Mouse (Mus musculus) urinary bladder, postnatal 25 days (tissue): ENCODE data around the gene Orai2.
"Not testable (repeated sequence)": the region's sequence is repeated elsewhere in the genome, so short reads cannot be mapped to it uniquely, and the experiment has no call there.

Source experiments
- DNase-seq: peaks from one replicate; pipeline ENCODE4 v3.0.0; 2022; ENCODE audit warnings: low spot score

The Orai2 gene

GRCm38 (mm10) chr5:136135571-136136291 lies 34.8 kb downstream of the Orai2 start, which contains the start of the genes Lrwd1 and Alkbh4:
Lrwd1 (minus strand) TSS chr5:136136074.
Alkbh4 (plus strand) TSS chr5:136136146.
- peak; percentile 89 for DNase-seq

GRCm38 (mm10) chr5:136122165-136122564 lies 48.3 kb downstream of the Orai2 start:
- no peak for DNase-seq

- no peak for DNase-seq
Observed at GRCm38 (mm10) chr5:136116784-136117112, 53.8 kb downstream of the Orai2 start.

GRCm38 (mm10) chr5:136115891-136116783 lies 54.4 kb downstream of the Orai2 start, which contains the start of gene Polr2j:
Polr2j (plus strand) TSS chr5:136116631.
- DNase-seq: peak; percentile 98

GRCm38 (mm10) chr5:136113546-136113945 lies 57.0 kb downstream of the Orai2 start:
- not testable (repeated sequence) for DNase-seq

GRCm38 (mm10) chr5:136109042-136109441 lies 61.5 kb downstream of the Orai2 start:
- no peak for DNase-seq

GRCm38 (mm10) chr5:136108486-136108885 lies 62.0 kb downstream of the Orai2 start:
- DNase-seq: no peak

- DNase-seq: no peak
Observed at GRCm38 (mm10) chr5:136104511-136104910, 66.0 kb downstream of the Orai2 start.

- peak; percentile 68 for DNase-seq
Observed at GRCm38 (mm10) chr5:136102099-136102820, 68.3 kb downstream of the Orai2 start.

GRCm38 (mm10) chr5:136098536-136098935 lies 72.0 kb downstream of the Orai2 start:
- DNase-seq: no peak
